Comparison of ENCODE assay signal across 8 mouse cellular contexts in the genomic region with DNA sequence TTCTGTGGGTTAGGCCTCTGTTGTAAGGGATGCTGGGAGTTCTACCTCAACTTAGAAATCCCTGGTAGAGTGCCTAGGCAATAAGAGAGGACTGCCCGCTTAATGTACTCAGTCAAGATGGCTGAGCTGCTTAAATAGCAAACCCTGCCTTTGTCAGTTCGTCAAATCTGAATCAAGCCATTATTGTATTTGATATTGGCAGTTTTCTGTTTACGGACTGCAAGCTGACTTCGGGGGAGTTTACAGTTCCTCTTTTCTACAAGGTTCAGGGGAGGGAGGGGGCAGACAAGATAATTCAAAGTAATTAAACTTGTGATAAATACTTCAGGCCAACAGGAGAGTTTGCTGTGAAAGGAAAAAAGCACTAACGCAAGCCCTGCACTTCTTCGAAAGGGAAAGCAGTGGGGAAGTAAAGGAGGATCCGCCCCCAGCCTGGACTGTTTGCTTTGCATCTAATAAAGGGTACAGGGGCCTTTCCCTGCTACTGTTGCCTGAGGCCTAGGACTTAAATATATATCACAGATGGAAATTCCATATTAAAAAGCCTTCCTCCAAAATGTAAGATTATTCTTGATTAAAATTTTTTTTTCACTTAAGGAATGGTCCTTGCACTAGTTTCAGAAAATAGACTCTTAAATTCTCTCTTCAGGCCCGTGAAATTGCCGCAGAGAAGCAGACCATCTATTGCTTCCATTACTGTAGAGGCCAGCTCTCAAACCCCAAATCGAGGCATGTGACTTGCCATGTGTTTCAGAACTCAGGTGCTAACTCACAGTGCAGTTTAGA. TPM values are rescaled to one million over a fixed set of nuclear protein-coding genes. Genes with fewer than 3 reads are reported as not detected.
A peak's percentile ranks its signal among the peaks of the same experiment; 100 is the strongest.
DNase-seq lines count a peak whose midpoint lies in the region; ATAC-seq and TF ChIP-seq lines count a peak whose summit lies in the region.

No protein-coding gene starts in this region.

- peaks cover 4 to 16% of the 10 kb centered on the region in 2 experiments; a peak in 3 of 4 replicates for H3K4me1 ChIP-seq in CH12.LX (ENCODE audit: control insufficient read depth in 1 of 2, insufficient read depth in 2 of 2)
- peaks cover 21% of the 10 kb centered on the region for H3K4me1 ChIP-seq in forebrain, embryonic 13.5 days
- H3K4me1 ChIP-seq in liver, embryonic 15.5 days (replicated peaks): peaks cover 5% of the 10 kb centered on the region; the same call in 1 of the 2 replicates
- H3K4me1 ChIP-seq in stomach, postnatal 0 days (replicated peaks; ENCODE audit: control insufficient read depth, insufficient read depth): no peaks in the 10 kb centered on the region

- H3K9ac ChIP-seq in CH12.LX (ENCODE audit: insufficient read depth, low read depth): peak overlapping the region; percentile 88
- H3K9ac ChIP-seq in forebrain, embryonic 13.5 days: peak overlapping the region; percentile 91
- H3K9ac ChIP-seq in liver, embryonic 15.5 days: no peak overlapping the region
- H3K9ac ChIP-seq in stomach, postnatal 0 days (ENCODE audit: low read length): no peak overlapping the region

- H3K4me2 ChIP-seq in CH12.LX (ENCODE audit: insufficient read depth, low read depth, poor library complexity, severe bottlenecking): peak overlapping the region; percentile 94
- H3K4me2 ChIP-seq in forebrain, embryonic 13.5 days: peak overlapping the region; percentile 98
- H3K4me2 ChIP-seq in liver, embryonic 15.5 days: peak overlapping the region; percentile 84
- peak overlapping the region; percentile 90 for H3K4me2 ChIP-seq in stomach, postnatal 0 days (replicated peaks; ENCODE audit: low read depth)

- H3K36me3 ChIP-seq in CH12.LX (replicated peaks in 1 of 2; ENCODE audit: control insufficient read depth in 1 of 2, insufficient read depth in 1 of 2, low read length in 1 of 2): peaks cover 0 to 17% of the 10 kb centered on the region in 2 experiments
- no peaks in the 10 kb centered on the region for H3K36me3 ChIP-seq in forebrain, embryonic 13.5 days (ENCODE audit: poor library complexity, severe bottlenecking)
- H3K36me3 ChIP-seq in liver, embryonic 15.5 days (replicated peaks): no peaks in the 10 kb centered on the region
- H3K36me3 ChIP-seq in stomach, postnatal 0 days (ENCODE audit: control insufficient read depth, insufficient read depth, low read length): no peaks in the 10 kb centered on the region

- H3K9me3 ChIP-seq in CH12.LX (replicated peaks; ENCODE audit: low read length): no peaks in the 10 kb centered on the region
- no peaks in the 10 kb centered on the region for H3K9me3 ChIP-seq in forebrain, embryonic 13.5 days (replicated peaks)
- no peaks in the 10 kb centered on the region for H3K9me3 ChIP-seq in liver, embryonic 15.5 days (replicated peaks)
- H3K9me3 ChIP-seq in stomach, postnatal 0 days (ENCODE audit: control insufficient read depth, low read length): no peaks in the 10 kb centered on the region

- peaks cover 18% of the 10 kb centered on the region for H3K79me2 ChIP-seq in CH12.LX (replicated peaks; ENCODE audit: control insufficient read depth, extremely low read depth, insufficient read depth, poor library complexity, severe bottlenecking)

- TF ChIP-seq POLR2A in CH12.LX (IDR thresholded peaks at IDR 0.05; ENCODE audit: low read depth, low read length): peak; percentile 43

- no peak for DNase-seq in gastrocnemius, adult 2 months
- no peak for DNase-seq in gastrocnemius, adult 8-10 months (ENCODE audit: low spot score in 2 of 2)
- DNase-seq in CH12.LX (ENCODE audit: extremely low read depth): peak; percentile 62
- DNase-seq in stomach, postnatal 0 days (ENCODE audit: low spot score): no peak
- no peak for DNase-seq in frontal cortex, adult 2 months (ENCODE audit: extremely low spot score in 1 of 2, low spot score in 1 of 2)
- DNase-seq in urinary bladder, postnatal 10 days (ENCODE audit: low spot score): no peak

- peak overlapping the region; percentile 90 for H3K4me3 ChIP-seq in gastrocnemius, adult 2 months
- peak overlapping the region; percentile 78 to 96 (median 83) for H3K4me3 ChIP-seq in CH12.LX (replicated peaks in 1 of 3; ENCODE audit: low read depth in 2 of 3, low read length in 2 of 3, poor library complexity in 1 of 3)
- peak overlapping the region; percentile 85 for H3K4me3 ChIP-seq in forebrain, embryonic 13.5 days
- peak overlapping the region; percentile 65 for H3K4me3 ChIP-seq in liver, embryonic 15.5 days (replicated peaks)
- H3K4me3 ChIP-seq in stomach, postnatal 0 days (ENCODE audit: low read depth, low read length): peak overlapping the region; percentile 90; the same call in 1 of the 2 replicates

- no peak for ATAC-seq in forebrain, embryonic 13.5 days
- no peak for ATAC-seq in liver, embryonic 15.5 days (ENCODE audit: insufficient read depth)
- ATAC-seq in stomach, postnatal 0 days (ENCODE audit: low FRiP score, low TSS enrichment): no peak

- no peak; the same call in 1 of the 2 replicates for TF ChIP-seq EP300 in CH12.LX (IDR thresholded peaks at IDR 0.05; ENCODE audit: low read length)
- TF ChIP-seq EP300 in stomach, postnatal 0 days (optimal IDR thresholded peaks at IDR 0.05): no peak

- in situ Hi-C loops in CH12.LX (cut with MboI; ENCODE audit: low pct_ligation_motif_present, low pct_unique_long_range_greater_than_20kb, low sequenced_read_pairs): loop anchor here (5.0 kb wide), 1 partner anchor 321 kb away; no protein-coding TSS in a partner anchor

- WGBS in forebrain, embryonic 13.5 days: 23% methylated on average over 10 of the region's 10 CpGs
- 32% methylated on average over 10 of the region's 10 CpGs for WGBS in liver, embryonic 15.5 days (ENCODE audit: insufficient replicate concordance)
- WGBS in stomach, postnatal 0 days: 50% methylated on average over 10 of the region's 10 CpGs

- TF ChIP-seq RAD21 in CH12.LX (IDR thresholded peaks at IDR 0.05; ENCODE audit: low read depth, low read length): no peak

- no peak overlapping the region for H3K27ac ChIP-seq in gastrocnemius, adult 2 months
- H3K27ac ChIP-seq in CH12.LX (ENCODE audit: insufficient read depth, low read depth): peak overlapping the region; percentile 91
- peak overlapping the region; percentile 94 for H3K27ac ChIP-seq in forebrain, embryonic 13.5 days
- no peak overlapping the region for H3K27ac ChIP-seq in liver, embryonic 15.5 days (replicated peaks)
- H3K27ac ChIP-seq in stomach, postnatal 0 days (replicated peaks): no peak overlapping the region

- intact Hi-C loops in gastrocnemius, adult 2 months (cut with DNase I): loop anchor here (10.0 kb wide), 2 partner anchors 118 to 618 kb away; no protein-coding TSS in a partner anchor

- no peak for TF ChIP-seq CTCF in gastrocnemius, adult 2 months (IDR thresholded peaks at IDR 0.05)
- no peak for TF ChIP-seq CTCF in CH12.LX (conservative IDR thresholded peaks at IDR 0.05 in 1 of 2, IDR thresholded peaks at IDR 0.05 in 1 of 2; ENCODE audit: low read depth in 2 of 2, low read length in 2 of 2)
- TF ChIP-seq CTCF in stomach, postnatal 0 days (IDR thresholded peaks at IDR 0.05; ENCODE audit: low read depth): no peak

- no peaks in the 10 kb centered on the region for H3K27me3 ChIP-seq in CH12.LX (replicated peaks)
- no peaks in the 10 kb centered on the region for H3K27me3 ChIP-seq in forebrain, embryonic 13.5 days
- H3K27me3 ChIP-seq in liver, embryonic 15.5 days: peaks cover 46% of the 10 kb centered on the region
- no peaks in the 10 kb centered on the region for H3K27me3 ChIP-seq in stomach, postnatal 0 days (ENCODE audit: control insufficient read depth, insufficient read depth, low read length)

- dilution Hi-C loops in CH12.LX (cut with MboI; ENCODE audit: extremely low pct_ligation_motif_present, extremely low pct_unique_long_range_greater_than_20kb, low sequenced_read_pairs): no loop called here

TF ChIP-seq in CH12.LX, 34 proteins besides CTCF, POLR2A, EP300 and RAD21:
- no peak for TF ChIP-seq MAZ (IDR thresholded peaks at IDR 0.05; ENCODE audit: low read depth, low read length)
- TF ChIP-seq MXI1 (IDR thresholded peaks at IDR 0.05; ENCODE audit: low read depth, low read length): peak; percentile 53; the same call in 1 of the 2 replicates
- no peak for TF ChIP-seq BHLHE40 (IDR thresholded peaks at IDR 0.05; ENCODE audit: low read depth, low read length)
- TF ChIP-seq KAT2A (IDR thresholded peaks at IDR 0.05; ENCODE audit: insufficient replicate concordance, low read length): no peak
- no peak; the same call in 1 of the 2 replicates for TF ChIP-seq HCFC1 (IDR thresholded peaks at IDR 0.05; ENCODE audit: low read depth, low read length)
- peak; percentile 44; the same call in 1 of the 2 replicates for TF ChIP-seq SIN3A (IDR thresholded peaks at IDR 0.05; ENCODE audit: low read length)
- TF ChIP-seq MAX (IDR thresholded peaks at IDR 0.05; ENCODE audit: low read length): peak; percentile 56; the same call in 1 of the 2 replicates
- TF ChIP-seq JUND (conservative IDR thresholded peaks at IDR 0.05; ENCODE audit: low read depth, low read length): no peak
- TF ChIP-seq UBTF (IDR thresholded peaks at IDR 0.05; ENCODE audit: low read depth, low read length): no peak; the same call in 1 of the 2 replicates
TF ChIP-seq in CH12.LX: peak in this region for 3.

RNA-seq across cellular contexts. Expression of a gene that starts 1.0 kb away (rescaled TPM):
- total RNA-seq in gastrocnemius, adult 2 months (2021): 1 to 10 TPM; 4.6 to 8.0 TPM
- 1 to 10 TPM; 5.2 to 6.7 (median 6.0) TPM for total RNA-seq in gastrocnemius, adult 8-10 months (2022)
- total RNA-seq in CH12.LX (2012; rRNA removed) (11.8 and 12.7 TPM in 2 replicates), CH12.LX (2014; rRNA removed) (19.5 and 23.4 TPM in 2 replicates)
- polyA plus RNA-seq in CH12.LX (2012; ENCODE audit: insufficient read length, low read depth): 15.9 and 18.0 TPM in 2 replicates
- polyA plus RNA-seq in forebrain, embryonic 13.5 days (2015; fragmentation: Nextera tagmentation; extraction: Ambion mirVana): 19.8 and 21.3 TPM in 2 replicates
- polyA plus RNA-seq in liver, embryonic 15.5 days (2015; fragmentation: Nextera tagmentation; extraction: Ambion mirVana): 1.5 TPM in 2 replicates
- 4.3 and 4.9 TPM in 2 replicates for polyA plus RNA-seq in stomach, postnatal 0 days (2015; fragmentation: Nextera tagmentation; extraction: Ambion mirVana)
- polyA plus RNA-seq in frontal cortex, adult 2 months (2012; rRNA removed): 15.4 and 15.7 TPM in 2 replicates

Comparison
In these comparisons a context has a peak if more than half of its experiments do, and no peak if none do; other contexts are left out.
1. H3K27ac ChIP-seq: peak in CH12.LX (single experiment) and forebrain, embryonic 13.5 days (single experiment); none in gastrocnemius, adult 2 months (single experiment), liver, embryonic 15.5 days (single experiment) and stomach, postnatal 0 days (single experiment).
2. H3K9ac ChIP-seq: peak in CH12.LX (single experiment) and forebrain, embryonic 13.5 days (single experiment); none in liver, embryonic 15.5 days (single experiment) and stomach, postnatal 0 days (single experiment).
3. Peak in every context shown above with its lines, with median percentiles within 50 percentile points of each other: H3K4me3 ChIP-seq and H3K4me2 ChIP-seq.